Mouse (Mus musculus): ENCODE measurements around the gene Mup12. TPM values are rescaled to one million over a fixed set of nuclear protein-coding genes. Genes with fewer than 3 reads are reported as not detected.
"Not testable (repeated sequence)": the region's sequence is repeated elsewhere in the genome, so short reads cannot be mapped to it uniquely, and the experiment has no call there.

Mup12 gene
- not detected in 2 replicates for polyA plus RNA-seq (2016; fragmentation: Nextera tagmentation; extraction: Ambion mirVana)

DNA sequence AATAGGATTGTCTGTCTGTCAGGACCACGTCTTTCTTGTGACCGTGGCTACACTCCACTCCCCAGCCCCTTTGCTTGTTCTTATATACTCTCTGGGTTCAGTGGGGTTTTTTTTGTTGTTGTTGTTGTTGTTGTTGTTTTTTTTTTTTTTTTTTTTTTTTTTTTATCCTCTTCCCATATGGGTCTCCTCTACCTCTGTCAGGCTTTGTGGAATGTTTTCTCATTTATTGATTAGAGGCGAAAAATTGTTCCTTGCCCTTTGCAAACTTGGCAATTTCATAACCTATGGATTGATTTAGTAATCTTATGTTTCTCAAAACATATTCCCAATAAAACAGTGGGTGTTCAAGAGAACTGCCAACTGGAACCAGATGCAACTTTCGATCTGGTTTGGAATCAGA is at the start of gene Mup12:
Mup12 (minus strand) TSS at position 101 of the 400 bp plus-strand sequence.
- not testable (repeated sequence) for H3K4me2 ChIP-seq (replicated peaks); H3K27ac ChIP-seq (replicated peaks); H3K4me3 ChIP-seq; ATAC-seq (ENCODE audit: low FRiP score, low read depth); H3K27me3 ChIP-seq; H3K36me3 ChIP-seq; H3K4me1 ChIP-seq; H3K9me3 ChIP-seq; H3K9ac ChIP-seq (replicated peaks)
- WGBS: 94% methylated on average over 2 of the region's 4 CpGs

Other genes with a start within 250 kb of the Mup12 start
- not detected in 2 replicates for gene Mup1, start 239.4 kb downstream of the Mup12 start, polyA plus RNA-seq (2016; fragmentation: Nextera tagmentation; extraction: Ambion mirVana)
- not detected in 2 replicates for gene Mup10, start 159.1 kb downstream of the Mup12 start, polyA plus RNA-seq (2016; fragmentation: Nextera tagmentation; extraction: Ambion mirVana)
- gene Mup11, start 78.9 kb downstream of the Mup12 start, polyA plus RNA-seq (2016; fragmentation: Nextera tagmentation; extraction: Ambion mirVana): not detected in 2 replicates
- gene Mup22, start 80.1 kb upstream of the Mup12 start, polyA plus RNA-seq (2016; fragmentation: Nextera tagmentation; extraction: Ambion mirVana): not detected in 2 replicates

Data from midbrain, embryonic 12.5 days (tissue).